Mouse (Mus musculus): ENCODE data around the gene Vmn2r37.
"Not testable (repeated sequence)": the region's sequence is repeated elsewhere in the genome, so short reads cannot be mapped to it uniquely, and the experiment has no call there.

The Vmn2r37 gene

GRCm38 (mm10) chr7:9223553-9223952 is at the start of gene Vmn2r37:
TSS of gene Vmn2r37 (minus strand) at chr7:9223653.
- in situ Hi-C loops (cut with MboI; ENCODE audit: low pct_unique_long_range_greater_than_20kb in 1 of 2, low sequenced_read_pairs in 2 of 2, unreplicated experiment in 1 of 2): not testable (repeated sequence)

All from mouse embryonic stem cell (cell line).